Mouse (Mus musculus) kidney, embryonic 14.5 days (tissue): Measurements from ENCODE around the gene Lgals1. TPM values are rescaled to one million over a fixed set of nuclear protein-coding genes. Genes with fewer than 3 reads are reported as not detected.
"Not testable (repeated sequence)": the region's sequence is repeated elsewhere in the genome, so short reads cannot be mapped to it uniquely, and the experiment has no call there.

Source experiments
- ATAC-seq: fragments of 200-750 bp; cut with Nextera tagmentation; 2 replicates; pipeline ENCODE4 v1.8.0; 2017; ENCODE audit warnings: moderate number of reproducible peaks, mild to moderate bottlenecking, moderate TSS enrichment, moderate library complexity; ENCODE audit not compliant: low FRiP score, low TSS enrichment
- H3K27ac ChIP-seq: fragments of 300-500 bp; sonication (generic); 2 replicates; pipeline ENCODE4 v1.5.1; 2014; ENCODE audit warnings: low read depth, mild to moderate bottlenecking, low read length, moderate library complexity, mixed read lengths
- H3K27me3 ChIP-seq: fragments of 300-500 bp; sonication (generic); 2 replicates; pipeline ENCODE4 v1.6.1; 2014; ENCODE audit warnings: mild to moderate bottlenecking, low read length; ENCODE audit not compliant: control insufficient read depth, insufficient read depth
- H3K36me3 ChIP-seq: fragments of 300-500 bp; sonication (generic); 2 replicates; pipeline ENCODE4 v1.6.1; 2014; ENCODE audit warnings: low read length, mixed read lengths; ENCODE audit not compliant: control insufficient read depth, insufficient read depth
- H3K4me1 ChIP-seq: fragments of 300-500 bp; sonication (generic); 2 replicates; pipeline ENCODE4 v1.6.1; 2014; ENCODE audit warnings: low read length, mixed read lengths; ENCODE audit not compliant: control insufficient read depth, insufficient read depth
- H3K4me2 ChIP-seq: fragments of 300-500 bp; sonication (generic); replicated peaks from 2 replicates; pipeline ENCODE4 v1.6.1; 2014; ENCODE audit warnings: low read depth, mild to moderate bottlenecking, low read length
- H3K4me3 ChIP-seq: fragments of 300-500 bp; sonication (generic); 2 replicates; pipeline ENCODE4 v1.5.1; 2014; ENCODE audit warnings: mild to moderate bottlenecking, low read length
- H3K9ac ChIP-seq: fragments of 300-500 bp; sonication (generic); 2 replicates; pipeline ENCODE4 v1.6.1; 2014; ENCODE audit warnings: low read depth, mild to moderate bottlenecking, low read length, moderate library complexity
- H3K9me3 ChIP-seq: fragments of 300-500 bp; sonication (generic); 2 replicates; pipeline ENCODE4 v1.6.1; 2016; ENCODE audit warnings: low read length; ENCODE audit not compliant: control insufficient read depth
- whole genome bisulfite sequencing: fragments of 180-500 bp; shearing (Covaris S2); extraction: QIAGEN DNeasy Blood & Tissue Kit; methylation state at CpG from one replicate; pipeline ENCODE4 v1.1.7; 2014; 5-methylcytosine and 5-hydroxymethylcytosine counted together
- polyA plus RNA-seq: library from polyadenylated mRNA; unstranded; fragments of >200 nt; fragmentation: Nextera tagmentation; extraction: Ambion mirVana; gene quantifications from 2 replicates; pipeline ENCODE4 v1.2.1, GENCODE M21; 2014

Gene Lgals1
- polyA plus RNA-seq: 584 and 814 TPM in 2 replicates

- Histone ChIP-seq H3K9ac (peak within 1 kb of the TSS; percentile 63), H3K9me3 (no peaks in the 10 kb centered on the region), H3K36me3 (peaks cover 7% of the 10 kb centered on the region), H3K4me1 (peaks cover 27% of the 10 kb centered on the region), H3K4me2 (peak within 1 kb of the TSS; percentile 81), H3K27ac (peak within 1 kb of the TSS; percentile 88), H3K27me3 (no peaks in the 10 kb centered on the region), H3K4me3 (peak within 1 kb of the TSS; percentile 49)
- ATAC-seq: peak; percentile 74
- 6% methylated on average over 20 of the region's 20 CpGs for WGBS
These were observed at the start of gene Lgals1 for GRCm38 (mm10) chr15:78926021-78926919. Gene Lgals1 (plus strand): TSS chr15:78926725.

- peak within 1 kb of the TSS; percentile 92 for H3K4me2 ChIP-seq
- peaks cover 12% of the 10 kb centered on the region for H3K4me1 ChIP-seq
- no peaks in the 10 kb centered on the region for H3K27me3 ChIP-seq
- H3K36me3 ChIP-seq: peaks cover 25% of the 10 kb centered on the region
- under 1% methylated on average over 66 of the region's 95 CpGs for WGBS
- peak; percentile 91 for ATAC-seq
- H3K9ac ChIP-seq: peak within 1 kb of the TSS; percentile 89
- H3K9me3 ChIP-seq: no peaks in the 10 kb centered on the region
- peak within 1 kb of the TSS; percentile 69 for H3K4me3 ChIP-seq
- H3K27ac ChIP-seq: peak within 1 kb of the TSS; percentile 99
These were observed 49.3 kb upstream of the Lgals1 start, which contains the start of gene Gga1 for GRCm38 (mm10) chr15:78876991-78877809. Gene Gga1 (plus strand): TSS chr15:78877190.

- Histone ChIP-seq H3K4me3 (peak overlapping the region; percentile 69), H3K36me3 (peaks cover 31% of the 10 kb centered on the region), H3K9ac (peak overlapping the region; percentile 89), H3K9me3 (no peaks in the 10 kb centered on the region), H3K4me1 (peaks cover 12% of the 10 kb centered on the region), H3K4me2 (peak overlapping the region; percentile 92), H3K27ac (peak overlapping the region; percentile 99), H3K27me3 (no peaks in the 10 kb centered on the region)
- no peak; the same call in 1 of the 2 replicates for ATAC-seq
- WGBS: under 1% methylated on average over 17 of the region's 17 CpGs
These were observed 48.6 kb upstream of the Lgals1 start for GRCm38 (mm10) chr15:78877810-78878390.

DNA sequence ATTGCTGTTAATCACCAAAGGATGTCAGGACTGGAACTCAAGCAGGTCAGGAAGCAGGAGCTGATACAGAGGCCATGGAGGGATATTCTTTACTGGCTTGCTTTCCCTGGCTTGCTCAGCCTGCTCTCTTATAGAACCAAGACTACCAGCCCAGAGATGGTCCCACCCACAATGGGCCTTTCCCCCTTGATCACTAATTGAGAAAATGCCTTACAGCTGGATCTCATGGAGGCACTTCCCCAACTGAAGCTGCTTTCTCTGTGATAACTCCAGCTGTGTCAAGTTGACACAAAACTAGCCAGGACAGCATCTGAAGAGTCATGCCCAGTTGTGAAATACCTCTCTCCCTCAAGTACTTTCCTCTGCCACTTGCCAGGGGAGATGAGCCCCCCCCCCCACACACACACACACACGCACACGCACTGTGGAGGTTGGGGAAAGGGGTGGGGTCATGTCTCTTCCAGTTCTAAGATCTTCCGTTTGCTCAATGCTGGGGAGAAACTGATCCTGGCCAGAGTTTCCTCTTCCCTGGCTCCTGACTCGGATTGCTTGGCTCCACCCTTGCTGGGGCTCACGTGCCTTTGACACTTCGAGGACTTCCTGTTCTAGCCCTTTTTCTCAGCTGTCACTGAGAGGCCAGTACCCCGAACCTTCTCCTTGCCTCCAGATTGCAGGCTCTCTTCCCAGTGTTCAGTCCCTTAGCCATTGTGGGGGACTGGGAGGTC is 47.6 kb upstream of the Lgals1 start:
- H3K36me3 ChIP-seq: peaks cover 41% of the 10 kb centered on the region
- H3K27ac ChIP-seq: 0 out of 2 replicates have a peak overlapping the region, but pooled peaks have one; percentile 48
- H3K4me3 ChIP-seq, H3K9ac ChIP-seq, ATAC-seq, H3K4me2 ChIP-seq, H3K9me3 ChIP-seq, H3K27me3 ChIP-seq: not testable (repeated sequence)
- 36% methylated on average over 7 of the region's 7 CpGs for WGBS
- peaks cover 12% of the 10 kb centered on the region for H3K4me1 ChIP-seq

- no peak overlapping the region; the same call in 1 of the 2 replicates for H3K27ac ChIP-seq
- H3K9me3 ChIP-seq: no peaks in the 10 kb centered on the region
- peak overlapping the region; percentile 18; the same call in 1 of the 2 replicates for H3K9ac ChIP-seq
- H3K27me3 ChIP-seq: no peaks in the 10 kb centered on the region
- WGBS: 89% methylated on average over 8 of the region's 8 CpGs
- peaks cover 53% of the 10 kb centered on the region for H3K36me3 ChIP-seq
- no peak overlapping the region for H3K4me3 ChIP-seq
- H3K4me1 ChIP-seq: peaks cover 12% of the 10 kb centered on the region
- ATAC-seq: no peak
- H3K4me2 ChIP-seq: no peak overlapping the region
These were observed 46.1 kb upstream of the Lgals1 start for GRCm38 (mm10) chr15:78880432-78880831.

GRCm38 (mm10) chr15:78881828-78882227 is 44.7 kb upstream of the Lgals1 start:
- no peak overlapping the region for H3K4me3 ChIP-seq
- no peak for ATAC-seq
- H3K4me2 ChIP-seq: no peak overlapping the region
- H3K9ac ChIP-seq: no peak overlapping the region
- peaks cover 12% of the 10 kb centered on the region for H3K4me1 ChIP-seq
- no peak overlapping the region for H3K27ac ChIP-seq
- H3K9me3 ChIP-seq: no peaks in the 10 kb centered on the region
- 83% methylated on average over 3 of the region's 3 CpGs for WGBS
- H3K27me3 ChIP-seq: no peaks in the 10 kb centered on the region
- peaks cover 67% of the 10 kb centered on the region for H3K36me3 ChIP-seq

- no peak overlapping the region for H3K4me3 ChIP-seq
- no peaks in the 10 kb centered on the region for H3K9me3 ChIP-seq
- H3K36me3 ChIP-seq: peaks cover 79% of the 10 kb centered on the region
- H3K4me2 ChIP-seq: no peak overlapping the region
- H3K27me3 ChIP-seq: no peaks in the 10 kb centered on the region
- H3K4me1 ChIP-seq: peaks cover 36% of the 10 kb centered on the region
- H3K27ac ChIP-seq: no peak overlapping the region
- no peak overlapping the region for H3K9ac ChIP-seq
- WGBS: 30% methylated on average over 13 of the region's 13 CpGs
- peak; percentile 26; the same call in 1 of the 2 replicates for ATAC-seq
These were observed 37.1 kb upstream of the Lgals1 start for GRCm38 (mm10) chr15:78889401-78889853.

DNA sequence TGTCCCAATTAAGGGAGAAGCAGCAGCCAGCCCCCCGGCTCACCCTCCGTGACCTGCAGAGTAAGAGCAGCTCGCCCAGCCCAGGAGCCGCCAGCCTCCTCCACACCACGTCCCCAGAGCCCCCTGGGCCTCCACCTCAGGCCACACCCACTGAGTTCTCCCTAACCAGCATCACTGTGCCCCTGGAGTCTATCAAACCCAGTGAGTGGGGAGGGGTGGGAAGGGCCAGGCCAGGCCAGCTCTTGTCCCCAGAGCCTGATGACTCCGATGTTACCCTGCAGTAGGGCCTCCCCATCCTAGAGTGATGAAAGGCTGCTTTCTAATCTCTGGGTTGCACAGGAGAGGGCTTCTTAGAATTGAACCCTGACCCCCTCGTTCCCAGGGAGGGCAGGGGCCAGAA is 34.1 kb upstream of the Lgals1 start:
- H3K36me3 ChIP-seq: peaks cover 52% of the 10 kb centered on the region
- H3K4me1 ChIP-seq: peaks cover 53% of the 10 kb centered on the region
- peak; percentile 32; the same call in 1 of the 2 replicates for ATAC-seq
- H3K9ac ChIP-seq: peak overlapping the region; percentile 34; the same call in 1 of the 2 replicates
- H3K4me3 ChIP-seq: no peak overlapping the region
- H3K27ac ChIP-seq: no peak overlapping the region; the same call in 1 of the 2 replicates
- H3K9me3 ChIP-seq: no peaks in the 10 kb centered on the region
- H3K27me3 ChIP-seq: no peaks in the 10 kb centered on the region
- H3K4me2 ChIP-seq: no peak overlapping the region
- WGBS: 31% methylated on average over 7 of the region's 7 CpGs
